Mouse (Mus musculus) left cerebral cortex, adult 6 months (tissue): ENCODE results near the gene Pbld1. TPM values are rescaled to one million over a fixed set of nuclear protein-coding genes. Genes with fewer than 3 reads are reported as not detected.

ENCODE experiments used
- long read RNA-seq, 2 experiments: library from polyadenylated mRNA; unstranded; transcript quantifications; one replicate each; pipeline ENCODE4 v2.0.0; 2019 to 2020
- polyA plus RNA-seq: library from polyadenylated mRNA; unstranded; fragments of <200 nt; fragmentation: Nextera tagmentation; gene quantifications from 2 replicates; pipeline ENCODE4 v1.2.3, GENCODE M21; 2021

Pbld1 gene
- 0.98 and 1.2 TPM in 2 replicates for polyA plus RNA-seq
- long read RNA-seq, experiment 1 = 0 reads
- long read RNA-seq, experiment 2 = 0 reads

DNA sequence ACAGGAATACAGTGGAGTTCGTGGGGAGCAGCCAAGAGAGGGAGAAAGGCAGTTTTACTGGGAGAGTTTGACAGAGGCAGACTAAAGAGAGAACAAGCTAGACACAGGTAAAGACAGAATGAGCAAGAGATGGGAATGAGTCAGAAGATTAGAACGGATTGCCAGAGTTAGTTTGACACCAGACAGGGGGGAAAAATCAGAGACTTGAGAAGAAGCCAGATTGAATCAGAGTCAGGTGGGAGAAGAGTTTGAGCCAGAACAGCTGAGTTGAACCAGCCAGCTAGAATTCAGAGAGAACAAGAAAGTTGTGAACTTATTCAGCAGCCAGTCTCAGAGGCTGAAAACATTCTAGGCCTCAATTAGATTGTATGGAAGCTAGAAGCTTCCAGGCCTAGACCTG is at the start of gene Pbld1:
Gene Pbld1 (plus strand): TSS at position 301 of the 400 bp plus-strand sequence.

DNA sequence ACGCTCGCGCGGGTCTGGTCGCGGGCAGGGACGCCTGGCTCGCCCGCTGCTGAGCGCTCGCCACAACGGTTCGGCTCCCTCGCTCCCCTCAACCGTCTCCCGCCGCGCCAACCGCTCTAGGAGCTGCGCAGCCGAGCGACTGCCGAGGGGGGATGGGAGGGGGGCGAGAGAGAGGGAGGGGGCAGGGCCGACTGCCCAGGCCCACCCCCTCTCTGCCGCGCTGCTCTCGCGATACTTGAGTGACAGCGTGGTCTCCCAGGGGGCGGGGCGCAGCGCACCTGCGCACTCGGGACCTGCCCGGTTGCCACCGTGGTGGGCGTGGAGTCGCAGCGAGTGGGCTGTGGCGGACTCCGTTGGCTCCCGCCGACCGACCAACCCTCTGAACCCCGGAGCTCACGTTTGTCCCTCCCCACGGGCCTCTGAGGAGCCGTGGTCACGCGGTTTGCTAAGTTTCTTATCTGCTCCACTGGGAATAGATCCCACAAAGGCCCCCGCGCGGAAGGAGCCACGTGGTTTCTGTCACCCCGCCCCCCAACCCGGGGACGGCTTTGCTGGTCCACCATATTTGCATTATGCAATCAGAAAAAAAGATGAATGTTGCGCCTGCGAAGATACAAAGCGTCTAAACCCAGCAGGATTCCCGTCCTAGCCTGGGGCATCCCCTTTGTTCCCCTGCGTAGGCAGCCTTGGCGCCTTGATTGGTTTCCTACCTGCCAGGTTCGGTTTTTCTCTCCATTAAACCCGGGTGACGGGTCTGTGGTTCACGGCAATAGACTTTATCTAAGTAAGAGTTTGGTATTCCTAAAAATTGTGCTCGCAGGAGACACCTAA is 36.0 kb upstream of the Pbld1 start, which contains the start of the genes Hnrnph3 and Pbld2:
Gene Hnrnph3 (minus strand): TSS at position 469 of the 831 bp plus-strand sequence.
Gene Pbld2 (plus strand): TSS at position 567 of the 831 bp plus-strand sequence.

DNA sequence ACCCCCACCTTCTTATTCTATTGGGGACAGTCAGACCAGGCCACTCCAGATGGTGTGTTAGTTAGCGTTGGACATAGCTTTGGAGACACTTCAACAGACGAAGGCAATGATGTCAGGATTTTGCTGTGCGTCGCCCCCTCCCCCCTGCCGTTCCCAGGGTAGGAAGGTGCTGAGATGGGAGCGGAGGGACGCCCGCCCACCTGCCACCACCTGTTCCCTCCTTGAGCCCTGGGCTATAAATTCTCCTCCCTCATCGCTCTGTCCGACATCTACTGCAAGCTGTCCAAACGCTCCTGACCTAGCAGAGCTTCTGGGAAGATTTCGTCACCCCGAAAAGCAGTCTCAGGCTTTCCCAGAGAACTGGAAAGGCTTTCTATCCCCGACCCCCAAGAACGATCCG is 39.6 kb downstream of the Pbld1 start, which contains the start of gene Atoh7:
Gene Atoh7 (plus strand): TSS at position 131 of the 400 bp plus-strand sequence.

Other genes starting within 250 kb of the Pbld1 start
- gene Tet1, start 151.2 kb upstream of the Pbld1 start, polyA plus RNA-seq = 5.1 and 6.4 TPM in 2 replicates
- gene Slc25a16, start 139.5 kb upstream of the Pbld1 start, polyA plus RNA-seq = 5.4 and 23.3 TPM in 2 replicates
- 0.23 and 0.82 TPM in 2 replicates for gene Dna2, start 113.1 kb upstream of the Pbld1 start, polyA plus RNA-seq
- 35.9 and 44.4 TPM in 2 replicates for gene Rufy2, start 79.9 kb upstream of the Pbld1 start, polyA plus RNA-seq
- gene Hnrnph3, start 35.9 kb upstream of the Pbld1 start, polyA plus RNA-seq = 17.5 and 23.0 TPM in 2 replicates
- gene Pbld2, start 35.8 kb upstream of the Pbld1 start, polyA plus RNA-seq = 0.59 and 1.0 TPM in 2 replicates
- 2.6 and 2.8 TPM in 2 replicates for gene Atoh7, start 39.5 kb downstream of the Pbld1 start, polyA plus RNA-seq
- gene Mypn, start 143.8 kb downstream of the Pbld1 start, polyA plus RNA-seq = 0.60 and 0.73 TPM in 2 replicates
- gene Herc4, start 183.6 kb downstream of the Pbld1 start, polyA plus RNA-seq = 8.6 and 10.8 TPM in 2 replicates